Mouse (Mus musculus) kidney, postnatal 36 days (tissue): ENCODE measurements at regions not wholly inside any gene's neighbourhood (a gene's known extent, or its start where the extent isn't known, plus 50 kb on each side); places are given as distances from the start of the nearest gene placed in this dataset.
"Not testable (repeated sequence)": the region's sequence is repeated elsewhere in the genome, so short reads cannot be mapped to it uniquely, and the experiment has no call there.

Experiments
- DNase-seq, 2 experiments: peaks; one replicate each; pipeline ENCODE4 v3.0.0; 2021 to 2022; ENCODE audit warnings: mixed read lengths in 2 of 2

GRCm38 (mm10) chr9:30662456-30662855 lies 235.5 kb downstream of the Snx19 start:
- DNase-seq: peak; percentile 15 to 17

GRCm38 (mm10) chr9:30653961-30654360 lies 227.1 kb downstream of the Snx19 start:
- no peak for DNase-seq

DNA sequence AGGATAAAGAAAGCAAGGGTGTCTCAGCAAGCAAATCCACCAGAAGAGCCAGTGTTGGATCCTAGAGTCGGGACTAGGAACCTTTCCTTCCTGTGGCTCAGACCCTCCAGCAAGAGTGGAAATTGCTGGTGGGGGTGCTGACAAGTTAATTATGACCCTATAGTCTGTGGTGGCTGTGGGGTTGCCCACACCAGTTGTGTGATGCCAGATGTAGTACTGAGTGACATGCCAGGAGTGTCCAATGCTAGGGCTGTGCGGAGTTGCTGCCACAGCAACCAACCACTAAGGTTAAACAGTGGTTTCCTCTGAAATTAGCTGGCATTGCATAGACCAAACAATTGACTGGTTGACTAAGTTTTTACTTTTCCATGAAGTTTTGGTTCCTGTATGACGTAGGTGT lies 226.3 kb downstream of the Snx19 start:
- DNase-seq: no peak

- DNase-seq: no peak
Observed at GRCm38 (mm10) chr9:30649392-30650054, 222.6 kb downstream of the Snx19 start.

DNA sequence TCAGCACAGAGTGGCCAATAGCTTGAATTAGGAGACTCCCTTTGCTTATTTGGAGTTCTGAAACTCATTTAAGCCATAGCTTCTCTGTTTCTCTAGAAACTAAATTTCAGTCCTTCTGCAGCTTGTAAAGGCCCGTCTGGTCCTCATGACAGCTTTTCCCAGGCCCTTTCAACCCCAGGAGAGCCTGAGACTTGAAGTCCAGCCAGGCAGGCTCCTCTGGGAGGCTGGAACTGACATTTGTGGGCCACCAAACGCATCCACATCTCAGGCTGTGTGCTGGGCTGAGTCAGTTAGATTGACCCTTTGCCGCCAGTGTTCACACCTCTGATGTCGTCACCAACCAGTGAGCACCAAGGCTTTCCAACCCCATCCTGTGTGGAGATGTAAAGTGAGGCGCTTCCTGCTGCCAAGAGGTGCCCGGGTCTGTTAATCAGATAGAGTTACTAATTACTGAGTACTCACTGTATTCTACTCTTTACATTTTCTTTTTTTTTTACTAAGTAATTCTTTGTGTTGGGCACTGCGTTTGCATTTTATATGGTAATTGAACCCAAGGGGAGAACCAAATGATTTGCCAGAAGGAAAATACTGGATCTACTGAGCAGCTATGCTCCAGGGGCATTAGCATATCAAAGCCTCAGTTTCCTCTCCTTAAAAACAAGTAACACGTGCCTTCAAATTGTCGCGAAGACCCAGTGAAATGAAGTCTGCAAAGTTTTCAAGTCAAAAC lies 207.0 kb downstream of the Snx19 start:
- DNase-seq: no peak

DNA sequence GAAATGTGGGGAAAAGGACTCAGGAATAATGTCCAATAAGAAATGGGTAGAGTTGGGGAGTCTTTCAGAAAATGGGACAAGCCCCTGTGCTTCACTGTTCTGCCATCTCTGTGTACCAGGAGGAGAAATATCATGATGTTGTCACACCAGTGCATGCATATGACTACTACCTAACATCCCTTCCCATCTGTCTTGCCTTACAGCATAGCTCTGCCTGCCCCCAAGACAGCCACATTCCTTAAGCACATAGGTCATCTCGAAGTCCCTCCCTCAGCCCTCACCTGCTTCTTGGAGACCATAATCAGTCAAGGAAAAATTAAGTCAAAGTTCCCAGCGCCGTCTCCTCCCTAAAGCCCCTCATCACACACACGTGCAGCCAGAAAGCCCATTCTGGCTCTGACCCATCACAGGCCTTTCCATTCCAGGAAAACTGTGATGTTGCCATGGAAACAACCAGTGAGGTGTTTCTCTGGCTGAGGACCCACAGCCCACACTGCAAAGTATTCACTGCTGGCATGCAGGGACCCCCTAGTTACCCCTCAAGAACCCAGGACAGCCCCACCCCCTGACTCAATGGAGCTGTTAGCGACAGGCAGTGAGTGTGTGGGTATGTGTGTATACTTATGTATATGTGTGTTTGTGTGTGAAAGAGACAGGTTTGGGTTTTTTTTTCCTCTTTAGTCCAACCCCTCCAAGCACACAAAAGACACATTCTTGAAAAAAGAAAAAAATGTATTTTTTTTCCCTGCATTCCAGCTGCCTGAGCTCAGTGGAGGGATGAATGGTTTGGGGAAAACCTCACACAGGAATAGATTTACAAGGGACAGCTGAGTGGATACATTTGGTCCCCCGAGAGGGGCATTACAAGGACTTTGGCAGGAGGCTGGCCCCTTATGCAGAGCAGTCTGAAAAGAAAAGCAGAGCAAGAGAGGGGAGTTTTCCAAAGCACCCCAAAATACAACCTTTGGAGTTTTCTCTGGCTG lies 205.5 kb downstream of the Snx19 start:
- no peak for DNase-seq

GRCm38 (mm10) chr9:30625635-30626034 lies 198.7 kb downstream of the Snx19 start:
- DNase-seq: no peak

GRCm38 (mm10) chr9:30625090-30625489 lies 198.2 kb downstream of the Snx19 start:
- DNase-seq: no peak

DNA sequence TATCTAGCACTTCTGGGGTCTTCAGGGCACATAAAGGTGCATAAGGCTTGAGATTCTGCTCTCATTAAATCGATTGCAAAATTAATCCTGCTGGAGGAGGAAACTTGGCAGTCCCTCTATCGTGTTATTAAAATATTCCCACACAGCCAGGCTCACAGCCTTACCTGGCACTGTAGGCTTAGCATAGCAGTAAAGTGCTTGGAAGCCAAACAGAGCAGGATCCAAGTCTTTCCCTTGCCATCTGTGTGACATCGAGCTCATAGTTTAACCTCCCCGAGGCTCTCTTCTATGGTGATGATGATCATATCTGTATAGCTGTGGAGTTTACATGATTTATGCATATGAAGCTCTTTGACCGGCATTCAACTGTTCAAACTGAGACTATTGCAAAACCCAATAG lies 197.6 kb downstream of the Snx19 start:
- no peak for DNase-seq

DNA sequence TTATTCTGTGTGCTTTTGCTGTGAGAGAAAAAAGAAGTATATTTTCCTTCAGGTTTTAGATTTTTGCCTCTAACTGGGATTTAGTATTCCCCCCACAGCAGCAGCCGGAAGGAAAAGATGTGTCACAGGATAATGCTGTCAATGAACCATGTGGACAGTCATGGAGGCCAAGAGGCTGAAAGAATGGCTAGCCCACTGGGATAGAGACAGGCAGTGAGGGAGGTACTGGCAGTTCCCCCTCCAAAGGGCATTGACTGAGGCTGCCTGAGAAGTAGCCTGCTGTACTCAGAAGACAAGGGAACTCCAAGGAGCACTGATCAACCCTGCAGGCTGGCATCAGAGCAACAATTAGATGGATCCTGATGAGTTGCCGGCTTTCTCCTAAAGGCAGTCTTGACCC lies 192.4 kb downstream of the Snx19 start:
- no peak for DNase-seq

GRCm38 (mm10) chr9:30618181-30618580 lies 191.3 kb downstream of the Snx19 start:
- DNase-seq: no peak

- peak; percentile 8 to 24 for DNase-seq
Observed at GRCm38 (mm10) chr9:30613715-30614114, 186.8 kb downstream of the Snx19 start.

DNA sequence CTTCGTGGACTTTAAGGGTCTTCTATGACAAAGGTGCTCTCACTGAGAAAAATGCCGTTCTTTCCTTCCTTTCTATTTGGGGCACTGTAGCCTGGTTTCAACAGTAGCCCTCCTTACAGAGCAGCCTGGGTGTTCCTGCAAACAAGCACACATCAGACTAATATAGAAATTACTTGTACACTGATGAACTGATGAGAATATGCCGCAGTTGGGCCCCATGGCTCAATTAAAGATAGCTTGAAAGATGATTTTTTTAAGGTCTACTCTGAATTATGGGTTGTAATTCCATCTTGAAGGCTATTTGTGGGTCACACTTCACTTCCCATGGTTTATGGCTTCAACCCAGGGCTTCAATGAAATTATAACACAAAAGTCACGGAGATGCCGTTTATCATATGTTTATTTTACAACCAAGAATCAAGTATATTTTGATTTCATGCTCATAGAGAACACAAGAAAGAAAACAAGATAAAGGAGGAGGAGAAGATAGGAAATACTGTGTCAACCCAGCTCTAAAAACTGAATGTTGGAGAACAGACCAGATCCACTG lies 186.2 kb downstream of the Snx19 start:
- DNase-seq: peak in 1 of 2 experiments; percentile 4

DNA sequence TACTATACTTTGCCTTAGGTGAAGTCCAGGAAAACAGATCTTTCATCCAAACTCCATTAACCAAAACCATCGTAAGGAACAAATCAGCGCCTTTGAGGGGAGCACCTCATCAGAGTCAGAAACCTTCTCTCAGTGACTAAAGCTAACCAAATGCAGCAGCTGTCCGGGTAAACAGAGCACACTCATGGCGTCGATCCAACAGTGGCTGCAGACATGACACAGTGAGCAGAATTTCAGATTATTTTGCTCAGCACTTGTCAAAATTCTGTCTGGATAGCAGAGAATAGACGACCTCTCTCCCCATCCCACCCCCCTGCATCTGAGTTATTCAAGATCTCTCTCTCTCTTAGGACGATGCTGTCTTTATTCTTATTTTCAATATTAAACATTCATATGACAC lies 183.4 kb downstream of the Snx19 start:
- no peak for DNase-seq

GRCm38 (mm10) chr9:30599756-30600155 lies 172.8 kb downstream of the Snx19 start:
- DNase-seq: peak; percentile 7 to 55

- no peak for DNase-seq
Observed at GRCm38 (mm10) chr9:30597691-30598090, 170.8 kb downstream of the Snx19 start.

GRCm38 (mm10) chr9:30597092-30597491 lies 170.2 kb downstream of the Snx19 start:
- DNase-seq: not testable (repeated sequence)

GRCm38 (mm10) chr9:30592601-30593000 lies 165.7 kb downstream of the Snx19 start:
- DNase-seq: no peak

GRCm38 (mm10) chr9:30591246-30591645 lies 164.3 kb downstream of the Snx19 start:
- DNase-seq: no peak

DNA sequence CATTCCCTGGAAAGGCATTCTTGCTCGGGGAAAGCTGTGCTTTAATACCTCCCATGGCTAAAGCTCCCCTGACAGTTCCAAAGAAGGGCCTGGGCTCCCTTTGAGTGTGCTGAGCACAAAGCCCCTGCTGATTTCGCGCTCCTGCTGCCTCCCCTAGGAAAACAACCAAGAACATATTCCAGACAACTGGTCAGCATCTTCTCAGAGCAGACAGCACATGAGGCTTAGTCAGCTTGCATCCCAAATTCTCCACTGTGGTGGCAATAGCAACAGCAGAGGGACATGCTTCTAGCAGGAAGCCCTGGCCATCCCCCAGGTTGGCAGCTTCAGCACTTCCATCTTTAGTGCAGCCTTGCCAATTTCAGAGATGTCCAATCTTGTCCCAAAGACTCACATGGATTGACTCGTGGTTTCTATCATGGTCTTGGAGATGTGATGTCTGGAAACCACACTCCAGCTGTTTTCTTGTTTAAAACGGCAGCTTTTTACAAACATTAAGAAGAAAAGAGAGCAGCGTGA lies 163.8 kb downstream of the Snx19 start:
- DNase-seq: no peak

GRCm38 (mm10) chr9:30581271-30581821 lies 154.4 kb downstream of the Snx19 start:
- no peak for DNase-seq

DNA sequence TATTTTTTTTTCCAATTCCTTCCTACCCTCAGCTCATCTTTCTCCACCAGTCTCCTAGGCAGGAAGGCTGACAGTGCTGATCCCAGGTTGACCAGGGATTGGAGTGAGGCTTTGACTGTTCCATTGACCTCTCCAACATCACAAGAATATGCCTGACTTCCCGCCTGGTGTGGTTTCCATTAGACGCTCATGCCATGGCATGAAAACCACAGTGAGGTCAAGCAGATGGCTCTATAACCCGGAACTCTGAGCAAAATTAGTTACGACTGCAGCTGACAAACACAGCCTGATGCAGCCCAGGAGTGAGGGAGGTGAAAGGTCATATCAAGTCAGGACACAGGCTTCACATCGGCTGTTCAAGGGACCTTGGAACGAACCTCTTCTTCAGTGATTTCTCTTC lies 153.6 kb downstream of the Snx19 start:
- DNase-seq: no peak
